Mouse (Mus musculus): ENCODE data around the gene Smarcad1. TPM values are rescaled to one million over a fixed set of nuclear protein-coding genes. Genes with fewer than 3 reads are reported as not detected.
"Not testable (repeated sequence)": the region's sequence is repeated elsewhere in the genome, so short reads cannot be mapped to it uniquely, and the experiment has no call there.

The Smarcad1 gene
- polyA plus RNA-seq, 1 experiment from 2014 or later: 92.6 TPM

GRCm38 (mm10) chr6:65018966-65019365, 23.4 kb upstream of the Smarcad1 start:
- H3K9me3 ChIP-seq (ENCODE audit: control insufficient read depth, low read length); ATAC-seq (ENCODE audit: insufficient read depth, low FRiP score, low TSS enrichment); H3K27ac ChIP-seq (ENCODE audit: low read depth, low read length): not testable (repeated sequence)

GRCm38 (mm10) chr6:65021883-65022282, 20.5 kb upstream of the Smarcad1 start:
- Histone ChIP-seq H3K4me2 (ENCODE audit: low read depth) (no peak overlapping the region), H3K36me3 (ENCODE audit: control insufficient read depth, insufficient read depth, low read length) (no peaks in the 10 kb centered on the region), H3K9ac (ENCODE audit: low read length) (no peak overlapping the region), H3K27ac (ENCODE audit: low read depth, low read length) (no peak overlapping the region), H3K9me3 (ENCODE audit: control insufficient read depth, low read length) (no peaks in the 10 kb centered on the region), H3K4me1 (ENCODE audit: control insufficient read depth, insufficient read depth, low read length) (no peaks in the 10 kb centered on the region), H3K4me3 (ENCODE audit: low read depth, low read length) (no peak overlapping the region), H3K27me3 (ENCODE audit: control insufficient read depth, insufficient read depth, low read length) (no peaks in the 10 kb centered on the region)
- 14% methylated on average over 4 of the region's 4 CpGs for WGBS
- ATAC-seq (ENCODE audit: insufficient read depth, low FRiP score, low TSS enrichment) (no peak), DNase-seq (ENCODE audit: low spot score) (no peak)

More at GRCm38 (mm10) chr6:65018966-65019365, 23.4 kb upstream of the Smarcad1 start:
- not testable (repeated sequence) for H3K27me3 ChIP-seq (ENCODE audit: control insufficient read depth, insufficient read depth, low read length); DNase-seq (ENCODE audit: low spot score); H3K4me3 ChIP-seq (ENCODE audit: low read depth, low read length); H3K4me1 ChIP-seq (ENCODE audit: control insufficient read depth, insufficient read depth, low read length); H3K9ac ChIP-seq (ENCODE audit: low read length); H3K4me2 ChIP-seq (ENCODE audit: low read depth); H3K36me3 ChIP-seq (ENCODE audit: control insufficient read depth, insufficient read depth, low read length)
- 83% methylated on average over 5 of the region's 5 CpGs for WGBS

- ATAC-seq (ENCODE audit: insufficient read depth, low FRiP score, low TSS enrichment): no peak
- 42% methylated on average over 6 of the region's 6 CpGs for WGBS
Measured at GRCm38 (mm10) chr6:65023053-65023452, 19.3 kb upstream of the Smarcad1 start.

GRCm38 (mm10) chr6:65024668-65025067, 17.7 kb upstream of the Smarcad1 start:
- H3K9ac ChIP-seq (ENCODE audit: low read length): no peak overlapping the region

More at GRCm38 (mm10) chr6:65023053-65023452, 19.3 kb upstream of the Smarcad1 start:
- H3K4me2 ChIP-seq (ENCODE audit: low read depth): no peak overlapping the region
- no peak overlapping the region for H3K4me3 ChIP-seq (ENCODE audit: low read depth, low read length)
- no peaks in the 10 kb centered on the region for H3K27me3 ChIP-seq (ENCODE audit: control insufficient read depth, insufficient read depth, low read length)
- H3K27ac ChIP-seq (ENCODE audit: low read depth, low read length): no peak overlapping the region
- H3K9me3 ChIP-seq (ENCODE audit: control insufficient read depth, low read length): no peaks in the 10 kb centered on the region
- H3K36me3 ChIP-seq (ENCODE audit: control insufficient read depth, insufficient read depth, low read length): no peaks in the 10 kb centered on the region
- H3K4me1 ChIP-seq (ENCODE audit: control insufficient read depth, insufficient read depth, low read length): no peaks in the 10 kb centered on the region
- no peak overlapping the region for H3K9ac ChIP-seq (ENCODE audit: low read length)
- no peak for DNase-seq (ENCODE audit: low spot score)

GRCm38 (mm10) chr6:65025130-65025529, 17.3 kb upstream of the Smarcad1 start:
- no peak overlapping the region for H3K4me3 ChIP-seq (ENCODE audit: low read depth, low read length)
- no peak overlapping the region for H3K4me2 ChIP-seq (ENCODE audit: low read depth)
- H3K27ac ChIP-seq (ENCODE audit: low read depth, low read length): no peak overlapping the region
- ATAC-seq (ENCODE audit: insufficient read depth, low FRiP score, low TSS enrichment) (no peak), DNase-seq (ENCODE audit: low spot score) (no peak)
- H3K27me3 ChIP-seq (ENCODE audit: control insufficient read depth, insufficient read depth, low read length): no peaks in the 10 kb centered on the region
- H3K4me1 ChIP-seq (ENCODE audit: control insufficient read depth, insufficient read depth, low read length): no peaks in the 10 kb centered on the region
- 95% methylated on average over 4 of the region's 4 CpGs for WGBS
- H3K9ac ChIP-seq (ENCODE audit: low read length): no peak overlapping the region
- H3K9me3 ChIP-seq (ENCODE audit: control insufficient read depth, low read length): no peaks in the 10 kb centered on the region
- no peaks in the 10 kb centered on the region for H3K36me3 ChIP-seq (ENCODE audit: control insufficient read depth, insufficient read depth, low read length)

More at GRCm38 (mm10) chr6:65024668-65025067, 17.7 kb upstream of the Smarcad1 start:
- H3K36me3 ChIP-seq (ENCODE audit: control insufficient read depth, insufficient read depth, low read length): no peaks in the 10 kb centered on the region
- no peaks in the 10 kb centered on the region for H3K9me3 ChIP-seq (ENCODE audit: control insufficient read depth, low read length)
- DNase-seq (ENCODE audit: low spot score) (no peak), ATAC-seq (ENCODE audit: insufficient read depth, low FRiP score, low TSS enrichment) (no peak)
- H3K27ac ChIP-seq (ENCODE audit: low read depth, low read length): no peak overlapping the region
- H3K4me1 ChIP-seq (ENCODE audit: control insufficient read depth, insufficient read depth, low read length): no peaks in the 10 kb centered on the region
- 62% methylated on average over 2 of the region's 2 CpGs for WGBS
- H3K4me3 ChIP-seq (ENCODE audit: low read depth, low read length): no peak overlapping the region
- no peak overlapping the region for H3K4me2 ChIP-seq (ENCODE audit: low read depth)
- no peaks in the 10 kb centered on the region for H3K27me3 ChIP-seq (ENCODE audit: control insufficient read depth, insufficient read depth, low read length)

GRCm38 (mm10) chr6:65034661-65035060, 7.7 kb upstream of the Smarcad1 start:
- Histone ChIP-seq H3K4me1 (ENCODE audit: control insufficient read depth, insufficient read depth, low read length) (no peaks in the 10 kb centered on the region), H3K9ac (ENCODE audit: low read length) (no peak overlapping the region), H3K27ac (ENCODE audit: low read depth, low read length) (no peak overlapping the region), H3K4me3 (ENCODE audit: low read depth, low read length) (no peak overlapping the region), H3K9me3 (ENCODE audit: control insufficient read depth, low read length) (no peaks in the 10 kb centered on the region), H3K36me3 (ENCODE audit: control insufficient read depth, insufficient read depth, low read length) (no peaks in the 10 kb centered on the region), H3K4me2 (ENCODE audit: low read depth) (no peak overlapping the region), H3K27me3 (ENCODE audit: control insufficient read depth, insufficient read depth, low read length) (no peaks in the 10 kb centered on the region)
- ATAC-seq (ENCODE audit: insufficient read depth, low FRiP score, low TSS enrichment): no peak
- no peak for DNase-seq (ENCODE audit: low spot score)
- 88% methylated on average over 2 of the region's 2 CpGs for WGBS

GRCm38 (mm10) chr6:65035469-65035868, 6.9 kb upstream of the Smarcad1 start:
- Histone ChIP-seq H3K9me3 (ENCODE audit: control insufficient read depth, low read length) (no peaks in the 10 kb centered on the region), H3K9ac (ENCODE audit: low read length) (no peak overlapping the region), H3K4me3 (ENCODE audit: low read depth, low read length) (no peak overlapping the region), H3K27ac (ENCODE audit: low read depth, low read length) (no peak overlapping the region), H3K4me1 (ENCODE audit: control insufficient read depth, insufficient read depth, low read length) (no peaks in the 10 kb centered on the region), H3K27me3 (ENCODE audit: control insufficient read depth, insufficient read depth, low read length) (no peaks in the 10 kb centered on the region), H3K4me2 (ENCODE audit: low read depth) (no peak overlapping the region), H3K36me3 (ENCODE audit: control insufficient read depth, insufficient read depth, low read length) (no peaks in the 10 kb centered on the region)
- ATAC-seq (ENCODE audit: insufficient read depth, low FRiP score, low TSS enrichment) (no peak), DNase-seq (ENCODE audit: low spot score) (no peak)
- 78% methylated on average over 2 of the region's 2 CpGs for WGBS

- DNase-seq (ENCODE audit: low spot score): no peak
- Histone ChIP-seq H3K4me3 (ENCODE audit: low read depth, low read length) (peak overlapping the region; percentile 77), H3K4me1 (ENCODE audit: control insufficient read depth, insufficient read depth, low read length) (peaks cover 3% of the 10 kb centered on the region; the same call in 1 of the 2 replicates), H3K27ac (ENCODE audit: low read depth, low read length) (0 out of 2 replicates have a peak overlapping the region, but pooled peaks have one; percentile 90), H3K9ac (ENCODE audit: low read length) (peak overlapping the region; percentile 35; the same call in 1 of the 2 replicates), H3K27me3 (ENCODE audit: control insufficient read depth, insufficient read depth, low read length) (no peaks in the 10 kb centered on the region), H3K4me2 (ENCODE audit: low read depth) (peak overlapping the region; percentile 41), H3K9me3 (ENCODE audit: control insufficient read depth, low read length) (no peaks in the 10 kb centered on the region), H3K36me3 (ENCODE audit: control insufficient read depth, insufficient read depth, low read length) (peaks cover 12% of the 10 kb centered on the region)
- WGBS: 38% methylated on average over 10 of the region's 10 CpGs
- ATAC-seq (ENCODE audit: insufficient read depth, low FRiP score, low TSS enrichment): peak; percentile 28
Measured at GRCm38 (mm10) chr6:65041932-65042331, 451 bp upstream of the Smarcad1 start.

- Histone ChIP-seq H3K27me3 (ENCODE audit: control insufficient read depth, insufficient read depth, low read length) (no peaks in the 10 kb centered on the region), H3K4me3 (ENCODE audit: low read depth, low read length) (peak overlapping the region; percentile 77), H3K27ac (ENCODE audit: low read depth, low read length) (peak overlapping the region; percentile 90), H3K9me3 (ENCODE audit: control insufficient read depth, low read length) (no peaks in the 10 kb centered on the region), H3K4me2 (ENCODE audit: low read depth) (peak overlapping the region; percentile 78), H3K36me3 (ENCODE audit: control insufficient read depth, insufficient read depth, low read length) (peaks cover 13% of the 10 kb centered on the region), H3K9ac (ENCODE audit: low read length) (peak overlapping the region; percentile 99), H3K4me1 (ENCODE audit: control insufficient read depth, insufficient read depth, low read length) (peaks cover 3% of the 10 kb centered on the region; the same call in 1 of the 2 replicates)
- ATAC-seq (ENCODE audit: insufficient read depth, low FRiP score, low TSS enrichment): peak; percentile 1; the same call in 1 of the 2 replicates
- DNase-seq (ENCODE audit: low spot score): no peak
- WGBS: 17% methylated on average over 7 of the region's 7 CpGs
Measured at GRCm38 (mm10) chr6:65043241-65043640, 858 bp downstream of the Smarcad1 start.

All from neural tube, embryonic 11.5 days (tissue).